Mouse (Mus musculus): ENCODE measurements around the gene Rgs8.

- TF ChIP-seq EP300 (IDR thresholded peaks at IDR 0.05; ENCODE audit: low read depth) (no peak), CTCF (IDR thresholded peaks at IDR 0.05; ENCODE audit: low read depth) (no peak)
Measured at GRCm38 (mm10) chr1:153737101-153738085, 84.6 kb downstream of the Rgs8 start.

All from liver, embryonic 14.5 days (tissue).